Mouse (Mus musculus): ENCODE measurements around the gene Mbnl2.

Gene Mbnl2

DNA sequence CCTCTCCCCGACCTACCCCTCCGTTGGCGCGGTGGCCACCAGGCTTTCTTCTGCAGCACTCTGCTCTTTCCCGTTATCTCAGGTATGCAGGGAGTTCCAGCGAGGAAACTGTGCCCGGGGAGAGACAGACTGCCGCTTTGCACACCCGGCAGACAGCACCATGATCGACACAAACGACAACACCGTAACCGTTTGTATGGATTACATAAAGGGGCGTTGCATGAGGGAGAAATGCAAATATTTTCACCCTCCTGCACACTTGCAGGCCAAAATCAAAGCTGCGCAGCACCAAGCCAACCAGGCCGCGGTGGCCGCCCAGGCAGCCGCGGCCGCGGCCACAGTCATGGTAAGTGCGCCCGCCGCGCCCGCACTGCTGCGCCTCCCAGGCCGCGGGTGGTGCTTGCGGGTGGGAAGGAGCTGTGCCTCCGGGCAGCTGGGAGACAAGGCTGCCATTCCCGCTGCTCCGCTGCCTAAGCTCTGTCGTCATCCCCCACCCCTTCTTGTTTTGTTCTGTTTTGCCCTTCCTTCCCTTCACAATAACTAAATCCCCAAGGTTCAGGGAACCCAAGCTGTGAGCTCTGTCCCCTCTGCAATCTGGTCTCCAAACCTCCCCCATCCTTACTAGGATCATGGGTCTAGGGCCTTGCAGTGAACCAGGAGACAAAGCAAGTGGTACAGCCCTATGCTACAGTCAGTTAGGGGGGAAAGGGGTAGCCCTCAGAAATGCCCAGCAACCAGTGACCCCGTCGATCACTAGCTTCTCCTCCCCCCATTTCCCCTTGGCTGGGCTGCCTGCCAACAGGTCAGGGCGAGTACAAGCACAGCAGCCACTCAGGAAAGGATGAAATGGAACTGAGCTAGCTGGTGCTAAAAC, 113.6 kb downstream of the Mbnl2 start:
- peak; percentile 96 for DNase-seq

DNA sequence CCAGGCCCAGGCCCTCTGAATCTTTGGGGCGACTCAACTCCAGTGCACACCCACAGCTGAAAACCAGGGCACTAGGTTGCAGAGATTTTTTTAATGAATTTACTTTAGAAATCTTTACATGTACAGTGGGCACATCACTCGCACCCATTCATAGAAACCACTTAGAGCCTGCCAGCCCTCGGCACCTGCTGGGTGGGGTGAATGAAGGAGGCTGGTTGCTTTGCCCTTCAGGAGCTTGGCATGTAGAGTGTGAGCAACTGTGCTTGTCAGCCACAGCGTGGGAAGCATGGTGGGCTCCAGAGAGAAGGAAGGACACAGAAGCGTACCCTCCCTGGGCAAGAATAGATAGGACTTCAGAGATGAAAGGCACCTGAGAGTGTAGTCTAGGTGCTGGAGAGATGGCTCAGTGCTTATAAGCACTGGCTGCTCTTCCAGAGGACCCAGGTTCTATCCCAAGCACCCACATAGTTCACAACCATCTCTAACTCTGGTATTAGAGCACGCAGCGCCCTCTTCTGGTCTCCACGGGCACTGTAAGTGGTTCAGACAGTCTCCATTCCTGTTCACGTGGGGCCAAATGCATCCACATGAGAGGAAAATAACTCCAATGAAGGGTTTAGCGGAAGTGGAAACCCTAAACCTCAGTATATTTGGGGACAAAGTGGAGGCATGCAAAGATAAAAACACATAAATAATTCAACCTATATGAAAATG, 114.9 kb downstream of the Mbnl2 start:
- DNase-seq = peak; percentile 92

DNA sequence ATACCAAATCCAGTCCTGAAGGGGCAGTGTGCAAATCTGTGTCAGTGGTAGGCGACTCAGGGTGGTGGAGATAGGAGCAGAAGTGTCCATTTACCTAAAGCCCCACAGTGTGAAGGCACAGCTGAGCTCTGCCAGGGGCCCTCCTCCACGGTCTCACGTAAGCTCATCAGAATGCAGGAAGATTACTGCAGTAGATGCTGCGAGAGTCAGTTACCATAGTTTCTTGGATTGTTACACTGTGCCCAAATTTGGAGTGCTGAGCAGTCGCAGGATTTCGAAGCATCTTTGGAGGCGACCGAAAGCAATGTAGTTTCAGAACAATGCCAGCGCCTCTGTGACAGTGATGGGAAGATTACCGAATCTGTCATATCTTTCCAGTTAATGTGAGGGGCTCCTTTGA, 116.2 kb downstream of the Mbnl2 start:
- peak; percentile 88 for DNase-seq

- peak; percentile 91 for DNase-seq
Observed at GRCm38 (mm10) chr14:120392441-120392840, 117.0 kb downstream of the Mbnl2 start.

GRCm38 (mm10) chr14:120393441-120393840, 118.0 kb downstream of the Mbnl2 start:
- DNase-seq = peak; percentile 92

DNA sequence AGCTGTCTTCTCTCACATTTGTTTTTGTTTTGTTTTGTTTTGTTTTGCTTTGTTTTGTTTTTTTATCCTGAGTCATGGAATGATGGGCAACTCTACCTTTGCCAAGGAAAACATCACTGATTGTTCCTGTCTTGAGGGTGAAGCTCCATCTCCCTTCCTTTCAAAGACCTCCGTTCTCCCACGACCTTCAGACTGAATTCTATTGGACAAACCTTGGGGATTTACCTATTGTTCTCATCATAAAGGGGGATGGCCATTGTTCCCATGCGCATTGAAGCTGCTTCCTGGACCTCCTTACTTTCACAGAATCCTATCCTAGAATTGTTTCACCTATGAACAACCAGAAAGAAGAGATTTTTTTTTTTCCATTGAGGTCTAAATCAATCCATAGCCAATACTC, 118.7 kb downstream of the Mbnl2 start:
- peak; percentile 80 for DNase-seq

DNA sequence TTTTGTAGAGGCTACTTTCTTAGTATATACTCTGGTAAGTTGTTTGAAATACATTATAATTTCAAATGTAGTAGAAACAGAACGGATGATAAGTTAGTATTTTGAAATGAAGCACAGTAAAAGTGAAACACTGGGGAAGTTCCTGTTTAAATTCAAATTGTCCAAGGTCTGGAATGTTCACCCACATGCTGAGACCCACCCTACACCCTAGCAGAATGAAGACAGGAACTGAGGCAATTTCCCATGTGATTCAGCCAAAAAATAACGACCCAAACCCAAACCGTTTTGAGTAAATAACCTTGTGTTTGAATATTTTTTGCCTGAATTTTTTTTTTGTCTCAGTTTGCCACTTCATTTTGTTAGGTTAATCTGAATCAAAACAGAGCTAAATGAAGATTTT, 119.4 kb downstream of the Mbnl2 start:
- DNase-seq = peak; percentile 72

GRCm38 (mm10) chr14:120395501-120395900, 120.0 kb downstream of the Mbnl2 start:
- DNase-seq = peak; percentile 90

DNA sequence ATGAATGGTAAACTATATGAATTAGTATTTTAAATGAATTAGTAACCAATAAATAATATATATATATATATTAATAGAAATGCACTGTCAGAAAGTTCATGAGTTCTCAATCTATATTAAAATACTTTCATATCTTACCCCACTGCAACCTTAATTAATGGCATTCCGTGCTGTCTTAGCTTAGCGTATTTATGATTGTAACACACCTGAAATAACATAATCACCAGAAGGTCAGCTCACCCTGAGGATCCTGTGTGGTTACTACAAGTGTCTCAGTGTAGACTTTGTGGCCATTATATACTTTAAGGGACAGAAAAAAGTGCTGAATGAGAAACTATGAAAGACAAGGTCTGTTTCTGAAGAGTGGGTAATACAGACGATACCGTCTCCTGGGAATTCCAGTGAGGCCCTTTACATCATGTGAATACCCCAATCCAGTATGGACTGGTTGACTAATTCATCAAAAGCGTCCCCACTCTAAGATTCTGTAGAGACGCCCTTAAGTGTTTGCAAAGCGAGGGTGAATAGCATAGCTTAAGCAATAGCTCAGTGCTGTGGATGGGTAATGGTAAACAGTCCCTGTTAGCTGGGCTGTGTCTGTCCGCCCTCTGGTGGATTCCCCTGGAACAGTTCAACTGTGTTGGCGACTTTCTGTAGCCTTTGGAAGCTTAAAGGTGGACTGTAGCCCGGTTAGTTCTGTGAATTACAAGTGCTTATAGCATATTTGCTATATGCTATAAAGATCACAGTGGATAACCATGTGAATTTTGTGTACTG, 122.6 kb downstream of the Mbnl2 start:
- peak; percentile 93 for DNase-seq

GRCm38 (mm10) chr14:120399614-120400013, 124.1 kb downstream of the Mbnl2 start:
- DNase-seq = peak; percentile 61

DNA sequence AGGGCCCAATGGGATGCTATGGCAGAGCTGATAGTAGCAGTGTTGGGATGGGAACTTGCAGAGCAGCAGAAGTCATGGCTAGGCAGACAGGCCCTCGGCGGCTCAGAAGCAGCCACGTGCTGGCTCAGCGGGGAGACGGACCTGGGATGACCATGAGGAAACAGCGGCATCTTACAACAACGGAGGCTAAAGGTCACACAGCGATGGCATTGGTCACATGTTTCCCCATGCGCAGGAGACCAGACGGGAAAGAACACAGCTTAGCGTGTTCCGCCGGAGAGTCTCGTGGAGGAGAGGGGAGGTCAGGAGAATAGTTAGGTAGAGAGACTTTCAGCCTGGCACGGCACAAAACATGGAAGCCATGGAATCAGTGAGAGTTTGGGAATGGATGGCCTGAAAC, 125.7 kb downstream of the Mbnl2 start:
- peak; percentile 90 for DNase-seq

- peak; percentile 79 for DNase-seq
Observed at GRCm38 (mm10) chr14:120402715-120403114, 127.2 kb downstream of the Mbnl2 start.

DNA sequence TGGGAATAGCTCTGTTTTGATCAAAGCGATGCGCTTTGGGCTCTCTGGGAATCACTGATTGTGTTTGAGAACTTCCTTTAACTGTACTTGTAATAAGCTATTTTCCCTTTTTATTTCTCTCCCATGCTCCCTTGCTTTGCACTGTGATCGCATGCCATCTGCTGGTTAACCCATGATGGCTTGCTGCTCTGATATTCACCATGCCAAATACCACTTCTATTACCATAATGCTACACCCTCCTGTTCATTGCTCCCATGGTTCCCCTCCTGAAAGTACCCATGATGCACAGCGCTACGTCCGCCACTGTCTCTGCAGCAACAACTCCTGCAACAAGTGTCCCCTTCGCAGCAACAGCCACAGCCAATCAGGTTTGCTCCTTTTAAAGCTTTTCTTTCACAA, 128.9 kb downstream of the Mbnl2 start:
- peak; percentile 88 for DNase-seq

GRCm38 (mm10) chr14:120404811-120405582, 129.5 kb downstream of the Mbnl2 start:
- DNase-seq = peak; percentile 83

GRCm38 (mm10) chr14:120405597-120405996, 130.1 kb downstream of the Mbnl2 start:
- DNase-seq = peak; percentile 84

DNA sequence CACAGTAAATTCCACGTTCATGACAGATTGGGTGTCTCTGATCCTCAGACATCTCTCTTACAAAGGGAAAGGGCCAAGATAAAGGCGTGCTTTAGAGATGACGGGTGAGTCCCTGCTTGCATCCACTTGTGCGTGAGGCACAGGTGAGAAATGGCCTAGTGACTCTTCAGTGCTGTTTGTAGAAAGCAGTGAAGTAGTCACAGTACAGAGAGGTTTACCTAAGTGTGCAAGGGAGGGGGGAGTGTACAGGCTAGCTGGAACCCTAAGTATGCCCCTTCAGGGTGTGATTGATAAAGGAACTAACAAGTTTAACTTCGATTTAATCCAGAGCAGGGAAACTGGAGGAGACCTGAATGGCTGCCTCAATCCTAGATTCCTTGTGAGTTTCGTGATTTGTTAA, 130.8 kb downstream of the Mbnl2 start:
- peak; percentile 72 for DNase-seq

DNA sequence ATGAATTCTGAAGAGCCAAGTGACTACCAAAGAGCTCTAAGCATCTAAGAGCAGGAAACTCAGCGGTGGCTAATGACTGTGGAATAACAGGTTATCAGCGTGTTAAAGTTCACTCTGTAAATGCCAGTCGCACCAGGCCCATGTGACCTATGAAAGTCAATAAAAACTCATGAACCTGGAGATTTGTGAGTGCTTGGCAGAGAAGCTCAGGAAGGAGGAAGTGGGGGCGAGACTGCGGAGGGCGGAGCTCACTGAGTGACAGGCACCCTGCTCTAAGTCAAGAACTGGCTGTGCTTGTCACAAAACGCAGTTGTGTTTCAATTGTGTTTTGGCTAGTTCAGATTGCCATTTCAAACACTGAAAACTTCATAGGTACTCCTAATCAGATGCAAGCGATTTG, 131.4 kb downstream of the Mbnl2 start:
- DNase-seq = peak; percentile 95

DNA sequence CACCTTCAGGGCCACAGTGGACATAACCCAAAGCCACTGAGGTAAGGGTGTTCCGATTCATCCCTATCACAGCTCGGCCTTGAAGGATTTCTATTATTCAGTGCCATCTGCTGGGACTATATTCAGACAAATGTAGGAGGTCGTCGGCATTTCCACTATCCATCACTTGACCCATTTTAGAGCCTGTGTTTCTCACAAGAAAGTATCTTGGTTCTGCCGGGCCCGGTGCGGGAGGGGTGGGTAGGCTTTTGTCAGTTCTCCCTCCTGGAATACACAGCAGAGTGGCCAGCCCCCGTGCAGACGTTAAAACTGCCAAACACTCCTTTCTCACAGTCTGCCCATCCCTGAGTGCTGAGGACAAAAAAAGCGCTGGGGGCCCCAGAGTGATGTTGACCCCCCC, 134.4 kb downstream of the Mbnl2 start:
- peak; percentile 81 for DNase-seq

DNA sequence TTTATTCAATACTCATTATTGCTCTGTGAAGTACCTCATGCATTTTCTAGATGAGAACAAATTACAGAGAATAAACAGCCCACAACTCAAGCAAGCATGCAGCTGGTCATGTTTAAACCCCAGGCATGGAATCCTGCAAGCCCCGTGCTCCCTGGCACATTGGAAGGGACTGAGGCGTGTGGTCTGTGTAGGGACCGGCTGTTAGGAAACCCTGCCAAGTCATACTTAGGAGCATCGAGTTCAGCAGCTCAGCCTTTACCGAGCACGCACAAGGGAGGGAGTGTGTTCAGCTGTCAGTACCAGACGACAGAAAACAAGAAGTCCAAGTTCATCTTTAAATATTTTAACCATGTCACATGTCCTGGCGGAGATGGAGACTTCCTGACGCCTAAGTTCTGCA, 141.4 kb downstream of the Mbnl2 start:
- peak; percentile 87 for DNase-seq

GRCm38 (mm10) chr14:120418964-120419363, 143.5 kb downstream of the Mbnl2 start:
- DNase-seq = peak; percentile 44

- DNase-seq = peak; percentile 42
Observed at GRCm38 (mm10) chr14:120428497-120428896, 153.0 kb downstream of the Mbnl2 start.

GRCm38 (mm10) chr14:120432773-120433172, 157.3 kb downstream of the Mbnl2 start:
- peak; percentile 78 for DNase-seq

All from heart, adult 11 months (tissue).